Mouse (Mus musculus) MEL (cell line): ENCODE data around the gene Zfp280d.

ENCODE experiments used
- CTCF ChIP-seq, 3 experiments: IDR thresholded peaks in 2 of 3; conservative IDR thresholded peaks in 1 of 3; 2 replicates each; pipeline ENCODE4 v1.5.1; 2011 to 2012; ENCODE audit warnings: low read length in 3 of 3, low read depth in 2 of 3, mild to moderate bottlenecking in 2 of 3, improper control_type of control experiment in 1 of 3, inconsistent platforms in 1 of 3, mixed read lengths in 1 of 3, moderate library complexity in 1 of 3; ENCODE audit not compliant: control insufficient read depth in 1 of 3, insufficient read depth in 1 of 3, poor library complexity in 1 of 3, severe bottlenecking in 1 of 3
- ELF1 ChIP-seq: IDR thresholded peaks from 2 replicates; pipeline ENCODE4 v1.6.1; 2014; ENCODE audit warnings: low read depth, mild to moderate bottlenecking, inconsistent platforms, low read length, improper control_type of control experiment, moderate library complexity
- KAT2A ChIP-seq: conservative IDR thresholded peaks from 2 replicates; pipeline ENCODE4 v1.6.1; 2012; ENCODE audit warnings: low read depth, low read length, improper control_type of control experiment, inconsistent platforms
- MAFK ChIP-seq: IDR thresholded peaks from 2 replicates; pipeline ENCODE4 v1.6.1; 2011; ENCODE audit warnings: low read depth, mild to moderate bottlenecking, low read length, improper control_type of control experiment, borderline replicate concordance
- MYC ChIP-seq: IDR thresholded peaks from 2 replicates; pipeline ENCODE4 v1.6.1; 2011; ENCODE audit warnings: low read depth, mild to moderate bottlenecking, low read length, improper control_type of control experiment, moderate library complexity
- NRF1 ChIP-seq: IDR thresholded peaks from 2 replicates; pipeline ENCODE4 v1.6.1; 2014; ENCODE audit warnings: low read depth, mild to moderate bottlenecking, inconsistent platforms, low read length, improper control_type of control experiment, moderate library complexity; ENCODE audit not compliant: poor library complexity, insufficient read depth, severe bottlenecking
- POLR2A ChIP-seq, 2 experiments: IDR thresholded peaks; 2 replicates each; pipeline ENCODE4 v1.6.1; 2011 to 2012; ENCODE audit warnings: low read length in 2 of 2, mild to moderate bottlenecking in 2 of 2, control low read depth in 1 of 2, improper control_type of control experiment in 1 of 2, low read depth in 1 of 2, moderate library complexity in 1 of 2; ENCODE audit not compliant: control insufficient read depth in 1 of 2, insufficient read depth in 1 of 2, poor library complexity in 1 of 2
- POLR2AphosphoS2 ChIP-seq: IDR thresholded peaks from 2 replicates; pipeline ENCODE4 v1.6.1; 2011; ENCODE audit warnings: low read length, improper control_type of control experiment
- TBP ChIP-seq: IDR thresholded peaks from 2 replicates; pipeline ENCODE4 v1.8.0; 2011; ENCODE audit warnings: low read depth, low read length, improper control_type of control experiment
- ZC3H11A ChIP-seq: IDR thresholded peaks from 2 replicates; pipeline ENCODE4 v1.6.1; 2012; ENCODE audit warnings: low read depth, mild to moderate bottlenecking, inconsistent platforms, low read length, improper control_type of control experiment

GRCm38 (mm10) chr9:72288210-72288609 lies 13.6 kb downstream of the Zfp280d start:
- TF ChIP-seq ZC3H11A (no peak), CTCF (IDR thresholded peaks at IDR 0.05 in 2 of 3, conservative IDR thresholded peaks at IDR 0.05 in 1 of 3; ENCODE audit: control insufficient read depth in 1 of 3, insufficient read depth in 1 of 3, low read depth in 2 of 3, low read length in 3 of 3, poor library complexity in 1 of 3, severe bottlenecking in 1 of 3) (no peak), POLR2A (IDR thresholded peaks at IDR 0.05; ENCODE audit: control insufficient read depth in 1 of 2, insufficient read depth in 1 of 2, low read depth in 1 of 2, low read length in 2 of 2, poor library complexity in 1 of 2) (no peak), NRF1 (no peak), TBP (no peak), MYC (no peak), MAFK (no peak), POLR2AphosphoS2 (no peak), ELF1 (no peak), KAT2A (no peak)
